ENCODE assay signal across 8 mouse cellular contexts in the genomic region with DNA sequence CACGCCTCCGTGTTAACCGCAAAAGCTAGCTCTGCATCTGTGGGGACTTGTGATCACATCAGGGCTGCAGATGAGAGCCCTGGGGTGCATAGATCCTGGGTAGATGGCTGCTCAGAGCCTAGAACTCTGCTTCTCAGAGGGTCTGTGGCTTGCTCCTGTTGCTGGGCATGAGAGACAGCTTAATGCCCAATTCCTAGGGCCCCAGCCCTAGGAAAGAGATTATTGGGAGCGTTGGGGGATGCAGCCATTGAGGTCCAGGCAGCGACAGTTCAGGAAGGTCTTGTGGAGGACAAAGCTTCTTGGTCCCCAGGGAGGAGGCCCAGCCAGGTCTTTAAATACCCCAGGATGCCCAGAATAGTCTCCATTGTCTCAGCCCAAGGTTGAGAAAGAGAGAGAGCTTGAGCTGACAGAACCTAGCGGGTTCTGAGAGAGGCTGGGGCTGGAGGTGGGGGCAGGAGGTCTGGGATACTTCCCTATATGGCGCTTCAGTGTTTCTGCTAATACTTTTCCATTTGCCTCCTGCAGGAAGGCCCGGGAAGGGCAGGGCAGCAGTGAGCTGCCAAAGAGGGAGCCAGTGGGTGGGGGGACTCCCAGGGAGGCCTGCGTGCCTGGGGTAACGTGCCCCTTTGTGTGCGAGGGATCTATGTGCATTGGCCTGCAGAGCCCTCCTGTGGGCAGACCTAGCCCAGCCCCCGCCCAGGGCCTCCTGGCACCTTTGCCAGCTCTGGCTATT. TPM values are rescaled to one million over a fixed set of nuclear protein-coding genes. Genes with fewer than 3 reads are reported as not detected.
DNase-seq lines count a peak whose midpoint lies in the region; ATAC-seq and TF ChIP-seq lines count a peak whose summit lies in the region.
"Had no signal": no experiment of that assay in that cellular context is flagged by ENCODE, and none has a peak within 500 bp of the region (broad histone marks: within the 10 kb centered on the region; RNA-seq: fewer than 3 reads in every experiment).

No protein-coding gene starts in this region.

- no peaks in the 10 kb centered on the region for H3K9me3 ChIP-seq in E14TG2a.4 (ENCODE audit: low read length)
- H3K9me3 ChIP-seq in forebrain, embryonic 16.5 days (ENCODE audit: control insufficient read depth, low read length), result no peaks in the 10 kb centered on the region
- no peaks in the 10 kb centered on the region for H3K9me3 ChIP-seq in hindbrain, embryonic 10.5 days
- H3K9me3 ChIP-seq in liver, embryonic 11.5 days (ENCODE audit: control insufficient read depth, low read length), result no peaks in the 10 kb centered on the region
- H3K9me3 ChIP-seq in stomach, embryonic 16.5 days (replicated peaks; ENCODE audit: control insufficient read depth, low read length), result no peaks in the 10 kb centered on the region

- no peak overlapping the region for H3K4me2 ChIP-seq in forebrain, embryonic 16.5 days (ENCODE audit: low read length)
- peak overlapping the region; percentile 52 for H3K4me2 ChIP-seq in liver, embryonic 11.5 days
- peak overlapping the region; percentile 36 for H3K4me2 ChIP-seq in stomach, embryonic 16.5 days (ENCODE audit: low read depth, low read length)

- peak; percentile 59 for DNase-seq in 3T3-L1 (ENCODE audit: low read depth, low spot score)
- peak; percentile 62 for DNase-seq in hindbrain, embryonic 10.5 days (ENCODE audit: low spot score)
- DNase-seq in liver, embryonic 11.5 days (ENCODE audit: low spot score), result no peak
- DNase-seq in right cerebral cortex, postnatal 4 days, result no peak

- H3K27ac ChIP-seq in forebrain, embryonic 16.5 days (ENCODE audit: low read length), result no peak overlapping the region
- H3K27ac ChIP-seq in hindbrain, embryonic 10.5 days, result peak overlapping the region; percentile 84
- peak overlapping the region; percentile 71; the same call in 1 of the 2 replicates for H3K27ac ChIP-seq in liver, embryonic 11.5 days (ENCODE audit: low read depth, low read length)
- H3K27ac ChIP-seq in stomach, embryonic 16.5 days (ENCODE audit: low read length), result peak overlapping the region; percentile 98

- peak; percentile 28; the same call in 1 of the 2 replicates for ATAC-seq in forebrain, embryonic 16.5 days
- no peak for ATAC-seq in liver, embryonic 11.5 days (replicated peaks; ENCODE audit: low FRiP score)
- peak; percentile 81 for ATAC-seq in stomach, embryonic 16.5 days (ENCODE audit: insufficient read depth, low FRiP score)

- peaks cover 91% of the 10 kb centered on the region for H3K4me1 ChIP-seq in E14TG2a.4 (replicated peaks; ENCODE audit: low read depth, low read length)
- peaks cover 19% of the 10 kb centered on the region for H3K4me1 ChIP-seq in forebrain, embryonic 16.5 days (replicated peaks; ENCODE audit: control insufficient read depth, insufficient read depth, low read length)
- peaks cover 74% of the 10 kb centered on the region for H3K4me1 ChIP-seq in hindbrain, embryonic 10.5 days (replicated peaks)
- H3K4me1 ChIP-seq in liver, embryonic 11.5 days (replicated peaks; ENCODE audit: control insufficient read depth, insufficient read depth, low read length), result peaks cover 60% of the 10 kb centered on the region
- H3K4me1 ChIP-seq in stomach, embryonic 16.5 days (ENCODE audit: control insufficient read depth, insufficient read depth, low read length), result peaks cover 63% of the 10 kb centered on the region

- peak overlapping the region; percentile 57 for H3K4me3 ChIP-seq in E14TG2a.4 (replicated peaks; ENCODE audit: low read length)
- no peak overlapping the region for H3K4me3 ChIP-seq in forebrain, embryonic 16.5 days (replicated peaks; ENCODE audit: low read length)
- H3K4me3 ChIP-seq in hindbrain, embryonic 10.5 days, result no peak overlapping the region
- no peak overlapping the region for H3K4me3 ChIP-seq in liver, embryonic 11.5 days (ENCODE audit: low read depth, low read length)
- H3K4me3 ChIP-seq in stomach, embryonic 16.5 days (replicated peaks; ENCODE audit: low read length), result no peak overlapping the region
- H3K4me3 ChIP-seq: erythroblast, embryonic 14.5 days had no signal

- H3K27me3 ChIP-seq in E14TG2a.4 (ENCODE audit: insufficient read depth, low read length), result no peaks in the 10 kb centered on the region
- no peaks in the 10 kb centered on the region for H3K27me3 ChIP-seq in forebrain, embryonic 16.5 days (replicated peaks; ENCODE audit: control insufficient read depth, insufficient read depth, low read length)
- H3K27me3 ChIP-seq in hindbrain, embryonic 10.5 days (ENCODE audit: insufficient read depth, poor library complexity, severe bottlenecking), result no peaks in the 10 kb centered on the region
- no peaks in the 10 kb centered on the region for H3K27me3 ChIP-seq in liver, embryonic 11.5 days (replicated peaks; ENCODE audit: control insufficient read depth, insufficient read depth, low read length)
- no peaks in the 10 kb centered on the region for H3K27me3 ChIP-seq in stomach, embryonic 16.5 days (ENCODE audit: control insufficient read depth, insufficient read depth, low read length)

- no peak overlapping the region for H3K9ac ChIP-seq in forebrain, embryonic 16.5 days (replicated peaks; ENCODE audit: low read depth, low read length)
- no peak overlapping the region for H3K9ac ChIP-seq in liver, embryonic 11.5 days (ENCODE audit: low read depth, low read length)
- peak overlapping the region; percentile 59 for H3K9ac ChIP-seq in stomach, embryonic 16.5 days (ENCODE audit: low read length)

- peaks cover 56% of the 10 kb centered on the region for H3K36me3 ChIP-seq in E14TG2a.4 (ENCODE audit: insufficient read depth, low read length)
- no peaks in the 10 kb centered on the region for H3K36me3 ChIP-seq in forebrain, embryonic 16.5 days (ENCODE audit: control insufficient read depth, insufficient read depth)
- no peaks in the 10 kb centered on the region for H3K36me3 ChIP-seq in hindbrain, embryonic 10.5 days
- H3K36me3 ChIP-seq in liver, embryonic 11.5 days (ENCODE audit: control insufficient read depth, insufficient read depth, low read length), result no peaks in the 10 kb centered on the region
- no peaks in the 10 kb centered on the region for H3K36me3 ChIP-seq in stomach, embryonic 16.5 days (ENCODE audit: control insufficient read depth, insufficient read depth, low read length)

- TF ChIP-seq CTCF in E14TG2a.4 (conservative IDR thresholded peaks at IDR 0.05; ENCODE audit: low read length), result peak; percentile 24

- WGBS in forebrain, embryonic 16.5 days, result 9% methylated on average over 12 of the region's 12 CpGs
- 11% methylated on average over 12 of the region's 12 CpGs for WGBS in hindbrain, embryonic 10.5 days
- WGBS in liver, embryonic 11.5 days, result 25% methylated on average over 12 of the region's 12 CpGs
- 17% methylated on average over 12 of the region's 12 CpGs for WGBS in stomach, embryonic 16.5 days

RNA-seq across cellular contexts. Expression of gene Hspg2, which starts 20.2 kb away (rescaled TPM):
- polyA plus RNA-seq in forebrain, embryonic 16.5 days (2015; fragmentation: Nextera tagmentation; extraction: Ambion mirVana), result 3.2 and 4.9 TPM in 2 replicates
- polyA plus RNA-seq in hindbrain, embryonic 10.5 days (2016; fragmentation: Nextera tagmentation; extraction: Ambion mirVana), result 15.2 and 18.2 TPM in 2 replicates
- 19.9 and 20.8 TPM in 2 replicates for polyA plus RNA-seq in liver, embryonic 11.5 days (2014; fragmentation: Nextera tagmentation; extraction: Ambion mirVana)
- polyA plus RNA-seq in stomach, embryonic 16.5 days (2015; fragmentation: Nextera tagmentation; extraction: Ambion mirVana), result 29.5 and 31.7 TPM in 2 replicates

RNA-seq across cellular contexts. Expression of gene 1700013G24Rik, which starts 35.7 kb away (rescaled TPM):
- not detected in 2 replicates for polyA plus RNA-seq in forebrain, embryonic 16.5 days (2015; fragmentation: Nextera tagmentation; extraction: Ambion mirVana)
- polyA plus RNA-seq in hindbrain, embryonic 10.5 days (2016; fragmentation: Nextera tagmentation; extraction: Ambion mirVana), result not detected in 2 replicates
- not detected in 2 replicates for polyA plus RNA-seq in liver, embryonic 11.5 days (2014; fragmentation: Nextera tagmentation; extraction: Ambion mirVana)
- polyA plus RNA-seq in stomach, embryonic 16.5 days (2015; fragmentation: Nextera tagmentation; extraction: Ambion mirVana), result not detected in 2 replicates
- polyA plus RNA-seq: erythroblast, embryonic 14.5 days had no signal

RNA-seq across cellular contexts. Expression of gene Cela3b, which starts 58.4 kb away (rescaled TPM):
- polyA plus RNA-seq in forebrain, embryonic 16.5 days (2015; fragmentation: Nextera tagmentation; extraction: Ambion mirVana), result not detected in 2 replicates
- not detected in 2 replicates for polyA plus RNA-seq in hindbrain, embryonic 10.5 days (2016; fragmentation: Nextera tagmentation; extraction: Ambion mirVana)
- not detected in 2 replicates for polyA plus RNA-seq in liver, embryonic 11.5 days (2014; fragmentation: Nextera tagmentation; extraction: Ambion mirVana)
- 406 and 529 TPM in 2 replicates for polyA plus RNA-seq in stomach, embryonic 16.5 days (2015; fragmentation: Nextera tagmentation; extraction: Ambion mirVana)
- polyA plus RNA-seq: erythroblast, embryonic 14.5 days had no signal

Comparison
In these comparisons a context has a peak if more than half of its experiments do, and no peak if none do; other contexts are left out.
1. DNase-seq: peak in 3T3-L1 (single experiment) and hindbrain, embryonic 10.5 days (single experiment); none in liver, embryonic 11.5 days (single experiment) and right cerebral cortex, postnatal 4 days (single experiment).
2. RNA of gene Cela3b, which starts 58.4 kb away (polyA plus RNA-seq): 406 to 529 TPM in stomach, embryonic 16.5 days; not detected in forebrain, embryonic 16.5 days, not detected in hindbrain, embryonic 10.5 days and not detected in liver, embryonic 11.5 days; every median in the first group is over 100 times any median in the second.